Mouse (Mus musculus) midbrain, embryonic 15.5 days (tissue): ENCODE measurements at regions not wholly inside any gene's neighbourhood (a gene's known extent, or its start where the extent isn't known, plus 50 kb on each side); places are given as distances from the start of the nearest gene placed in this dataset.

Experiments
- ATAC-seq: fragments of 200-750 bp; cut with Nextera tagmentation; replicated peaks from 2 replicates; pipeline ENCODE4 v1.8.0; 2017; ENCODE audit warnings: moderate TSS enrichment
- H3K27ac ChIP-seq: fragments of 300-500 bp; sonication (generic); 2 replicates; pipeline ENCODE4 v1.5.1; 2015; ENCODE audit warnings: mild to moderate bottlenecking, inconsistent platforms
- H3K27me3 ChIP-seq: fragments of 300-500 bp; sonication (generic); replicated peaks from 2 replicates; pipeline ENCODE4 v1.6.1; 2015; ENCODE audit warnings: inconsistent platforms
- H3K36me3 ChIP-seq: fragments of 300-500 bp; sonication (generic); replicated peaks from 2 replicates; pipeline ENCODE4 v1.6.1; 2015; ENCODE audit warnings: inconsistent platforms
- H3K4me1 ChIP-seq: fragments of 300-500 bp; sonication (generic); 2 replicates; pipeline ENCODE4 v1.6.1; 2015; ENCODE audit warnings: inconsistent platforms
- H3K4me2 ChIP-seq: fragments of 300-500 bp; sonication (generic); 2 replicates; pipeline ENCODE4 v1.6.1; 2015; ENCODE audit warnings: inconsistent platforms, mild to moderate bottlenecking, moderate library complexity
- H3K4me3 ChIP-seq: fragments of 300-500 bp; sonication (generic); 2 replicates; pipeline ENCODE4 v1.5.1; 2015; ENCODE audit warnings: mild to moderate bottlenecking, inconsistent platforms
- H3K9ac ChIP-seq: fragments of 300-500 bp; sonication (generic); 2 replicates; pipeline ENCODE4 v1.6.1; 2015; ENCODE audit warnings: mild to moderate bottlenecking, inconsistent platforms
- H3K9me3 ChIP-seq: fragments of 300-500 bp; sonication (generic); 2 replicates; pipeline ENCODE4 v1.6.1; 2016; ENCODE audit warnings: inconsistent platforms
- WGBS: fragments of 180-500 bp; shearing (Covaris S2); methylation state at CpG from one replicate; pipeline ENCODE4 v1.1.7; 2015; ENCODE audit warnings: mixed read lengths; 5-methylcytosine and 5-hydroxymethylcytosine counted together

- H3K4me1 ChIP-seq = no peaks in the 10 kb centered on the region
- H3K36me3 ChIP-seq = no peaks in the 10 kb centered on the region
- WGBS = 88% methylated on average over 7 of the region's 7 CpGs
- H3K4me3 ChIP-seq = no peak overlapping the region
- no peak overlapping the region for H3K9ac ChIP-seq
- H3K27me3 ChIP-seq = no peaks in the 10 kb centered on the region
- no peaks in the 10 kb centered on the region for H3K9me3 ChIP-seq
- no peak overlapping the region for H3K4me2 ChIP-seq
- no peak for ATAC-seq
- no peak overlapping the region for H3K27ac ChIP-seq
These were observed 124.8 kb upstream of the Gm4301 start for GRCm38 (mm10) chr10:100210684-100211083.

- no peaks in the 10 kb centered on the region for H3K9me3 ChIP-seq
- H3K4me3 ChIP-seq = no peak overlapping the region
- WGBS = 95% methylated on average over 3 of the region's 3 CpGs
- H3K27ac ChIP-seq = no peak overlapping the region
- no peak for ATAC-seq
- H3K9ac ChIP-seq = no peak overlapping the region
- no peak overlapping the region for H3K4me2 ChIP-seq
- H3K4me1 ChIP-seq = no peaks in the 10 kb centered on the region
- no peaks in the 10 kb centered on the region for H3K27me3 ChIP-seq
- no peaks in the 10 kb centered on the region for H3K36me3 ChIP-seq
These were observed 110.9 kb upstream of the Gm4301 start for GRCm38 (mm10) chr10:100224459-100225097.

GRCm38 (mm10) chr10:100259235-100259900 is 76.1 kb upstream of the Gm4301 start:
- WGBS = 84% methylated on average over 4 of the region's 4 CpGs
- Histone ChIP-seq H3K4me3 (no peak overlapping the region), H3K36me3 (no peaks in the 10 kb centered on the region), H3K27me3 (no peaks in the 10 kb centered on the region), H3K9ac (no peak overlapping the region), H3K9me3 (no peaks in the 10 kb centered on the region), H3K27ac (no peak overlapping the region), H3K4me1 (no peaks in the 10 kb centered on the region), H3K4me2 (no peak overlapping the region)
- ATAC-seq = no peak

DNA sequence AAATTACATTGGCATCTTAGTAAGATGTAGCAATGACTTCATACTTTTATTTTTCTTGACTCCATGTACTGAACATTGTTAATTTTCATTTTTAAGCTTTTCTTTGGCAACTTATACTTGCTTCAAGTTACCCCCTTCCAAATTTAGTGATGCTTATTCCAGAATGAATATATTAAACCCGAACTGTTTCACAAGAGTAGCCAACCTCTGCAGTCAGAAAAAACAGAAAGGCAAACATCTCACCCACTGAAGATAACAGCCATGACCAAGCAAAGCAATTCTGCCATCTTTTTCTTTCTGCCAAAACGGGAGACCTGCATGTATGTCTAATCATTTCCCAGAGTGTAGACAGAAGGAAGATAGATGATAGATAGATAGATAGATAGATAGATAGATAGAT is 72.0 kb upstream of the Gm4301 start:
- no peak overlapping the region for H3K4me2 ChIP-seq
- 83% methylated on average over 2 of the region's 2 CpGs for WGBS
- H3K36me3 ChIP-seq = no peaks in the 10 kb centered on the region
- ATAC-seq = no peak
- no peaks in the 10 kb centered on the region for H3K4me1 ChIP-seq
- H3K27me3 ChIP-seq = no peaks in the 10 kb centered on the region
- H3K27ac ChIP-seq = no peak overlapping the region
- no peak overlapping the region for H3K4me3 ChIP-seq
- no peak overlapping the region for H3K9ac ChIP-seq
- H3K9me3 ChIP-seq = no peaks in the 10 kb centered on the region

- H3K9ac ChIP-seq = no peak overlapping the region
- no peak overlapping the region for H3K4me2 ChIP-seq
- H3K27me3 ChIP-seq = no peaks in the 10 kb centered on the region
- H3K4me3 ChIP-seq = no peak overlapping the region
- no peak for ATAC-seq
- no peak overlapping the region for H3K27ac ChIP-seq
- no peaks in the 10 kb centered on the region for H3K9me3 ChIP-seq
- no peaks in the 10 kb centered on the region for H3K36me3 ChIP-seq
- H3K4me1 ChIP-seq = no peaks in the 10 kb centered on the region
- WGBS = 21% methylated on average over 2 of the region's 2 CpGs
These were observed 71.4 kb upstream of the Gm4301 start for GRCm38 (mm10) chr10:100264066-100264465.

GRCm38 (mm10) chr10:100282471-100282870 is 53.0 kb upstream of the Gm4301 start:
- H3K27me3 ChIP-seq = no peaks in the 10 kb centered on the region
- no peak overlapping the region for H3K27ac ChIP-seq
- no peak overlapping the region for H3K4me3 ChIP-seq
- no peaks in the 10 kb centered on the region for H3K36me3 ChIP-seq
- H3K9ac ChIP-seq = no peak overlapping the region
- H3K9me3 ChIP-seq = no peaks in the 10 kb centered on the region
- no peak overlapping the region for H3K4me2 ChIP-seq
- no peaks in the 10 kb centered on the region for H3K4me1 ChIP-seq
- ATAC-seq = no peak
